Mouse (Mus musculus): ENCODE data around the gene Msi2. TPM values are rescaled to one million over a fixed set of nuclear protein-coding genes. Genes with fewer than 3 reads are reported as not detected.

Gene Msi2
- total RNA-seq, 2 experiments from 2014 or later = 169 to 193 TPM

- intact Hi-C loops (cut with DNase I) = loop anchor here (5.0 kb wide), 1 partner anchor 37 kb away; no protein-coding TSS in a partner anchor
- Histone ChIP-seq H3K4me3 (no peak overlapping the region), H3K27ac (peak overlapping the region; percentile 70)
- TF ChIP-seq CTCF (IDR thresholded peaks at IDR 0.05) = no peak
- peak; percentile 60 for DNase-seq
Observed at GRCm38 (mm10) chr11:88488941-88489724, 229.2 kb downstream of the Msi2 start.

- no peak overlapping the region for H3K4me3 ChIP-seq
- DNase-seq = peak; percentile 81
- intact Hi-C loops (cut with DNase I) = loop anchor here (5.0 kb wide), 1 partner anchor 36 kb away; no protein-coding TSS in a partner anchor
- peak overlapping the region; percentile 72 for H3K27ac ChIP-seq
- no peak for TF ChIP-seq CTCF (IDR thresholded peaks at IDR 0.05)
Observed at GRCm38 (mm10) chr11:88488175-88488940, 230.0 kb downstream of the Msi2 start.

GRCm38 (mm10) chr11:88485987-88486386 is 232.3 kb downstream of the Msi2 start:
- Histone ChIP-seq H3K4me3 (no peak overlapping the region), H3K27ac (peak overlapping the region; percentile 35)
- intact Hi-C loops (cut with DNase I) = loop anchor here (5.0 kb wide), 1 partner anchor 34 kb away; no protein-coding TSS in a partner anchor
- TF ChIP-seq CTCF (IDR thresholded peaks at IDR 0.05) = no peak
- DNase-seq = no peak

GRCm38 (mm10) chr11:88485088-88485487 is 233.2 kb downstream of the Msi2 start:
- intact Hi-C loops (cut with DNase I) = loop anchor here (5.0 kb wide), 1 partner anchor 33 kb away; no protein-coding TSS in a partner anchor
- TF ChIP-seq CTCF (IDR thresholded peaks at IDR 0.05) = no peak
- no peak for DNase-seq
- Histone ChIP-seq H3K4me3 (no peak overlapping the region), H3K27ac (peak overlapping the region; percentile 52)

GRCm38 (mm10) chr11:88484047-88484446 is 234.3 kb downstream of the Msi2 start:
- TF ChIP-seq CTCF (IDR thresholded peaks at IDR 0.05) = no peak
- H3K4me3 ChIP-seq = no peak overlapping the region
- no peak for DNase-seq
- intact Hi-C loops (cut with DNase I) = no loop called here
- no peak overlapping the region for H3K27ac ChIP-seq

GRCm38 (mm10) chr11:88482636-88483035 is 235.7 kb downstream of the Msi2 start:
- no peak for DNase-seq
- no peak overlapping the region for H3K27ac ChIP-seq
- intact Hi-C loops (cut with DNase I) = no loop called here
- no peak for TF ChIP-seq CTCF (IDR thresholded peaks at IDR 0.05)
- no peak overlapping the region for H3K4me3 ChIP-seq

- no peak for TF ChIP-seq CTCF (IDR thresholded peaks at IDR 0.05)
- intact Hi-C loops (cut with DNase I) = no loop called here
- DNase-seq = no peak
- H3K27ac ChIP-seq = no peak overlapping the region
- no peak overlapping the region for H3K4me3 ChIP-seq
Observed at GRCm38 (mm10) chr11:88482236-88482635, 236.1 kb downstream of the Msi2 start.

- Histone ChIP-seq H3K4me3 (no peak overlapping the region), H3K27ac (no peak overlapping the region)
- DNase-seq = no peak
- no peak for TF ChIP-seq CTCF (IDR thresholded peaks at IDR 0.05)
- intact Hi-C loops (cut with DNase I) = no loop called here
Observed at GRCm38 (mm10) chr11:88481602-88482161, 236.6 kb downstream of the Msi2 start.

- DNase-seq = no peak
- H3K27ac ChIP-seq = no peak overlapping the region
- no peak for TF ChIP-seq CTCF (IDR thresholded peaks at IDR 0.05)
- intact Hi-C loops (cut with DNase I) = no loop called here
- no peak overlapping the region for H3K4me3 ChIP-seq
Observed at GRCm38 (mm10) chr11:88481092-88481601, 237.2 kb downstream of the Msi2 start.

- intact Hi-C loops (cut with DNase I) = no loop called here
- DNase-seq = peak; percentile 59
- TF ChIP-seq CTCF (IDR thresholded peaks at IDR 0.05) = no peak
- no peak overlapping the region for H3K4me3 ChIP-seq
- H3K27ac ChIP-seq = peak overlapping the region; percentile 48
Observed at GRCm38 (mm10) chr11:88479498-88479897, 238.8 kb downstream of the Msi2 start.

- Histone ChIP-seq H3K4me3 (no peak overlapping the region), H3K27ac (no peak overlapping the region)
- intact Hi-C loops (cut with DNase I) = no loop called here
- no peak for DNase-seq
- no peak for TF ChIP-seq CTCF (IDR thresholded peaks at IDR 0.05)
Observed at GRCm38 (mm10) chr11:88474889-88475440, 243.3 kb downstream of the Msi2 start.

- intact Hi-C loops (cut with DNase I) = no loop called here
- DNase-seq = no peak
- no peak for TF ChIP-seq CTCF (IDR thresholded peaks at IDR 0.05)
- Histone ChIP-seq H3K4me3 (no peak overlapping the region), H3K27ac (no peak overlapping the region)
Observed at GRCm38 (mm10) chr11:88472731-88473130, 245.6 kb downstream of the Msi2 start.

All from gastrocnemius, adult 2 months (tissue).